Mouse (Mus musculus): ENCODE measurements around the gene Brip1.

- TF ChIP-seq CTCF (IDR thresholded peaks at IDR 0.05; ENCODE audit: low read depth) (no peak), EP300 (IDR thresholded peaks at IDR 0.05; ENCODE audit: low read depth) (no peak)
These were observed 25.7 kb upstream of the Brip1 start for GRCm38 (mm10) chr11:86226646-86227180.

Measured in liver, postnatal 0 days (tissue).